Mouse (Mus musculus) hindbrain, embryonic 14.5 days (tissue): ENCODE measurements around the gene Vezt. TPM values are rescaled to one million over a fixed set of nuclear protein-coding genes. Genes with fewer than 3 reads are reported as not detected.
A peak's percentile ranks its signal among the peaks of the same experiment; 100 is the strongest.

Experiments
- ATAC-seq: fragments of 200-750 bp; cut with Nextera tagmentation; 2 replicates; pipeline ENCODE4 v1.8.0; 2017; ENCODE audit warnings: moderate number of reproducible peaks, mild to moderate bottlenecking, moderate TSS enrichment, moderate library complexity; ENCODE audit not compliant: low FRiP score
- DNase-seq: peaks from one replicate; pipeline ENCODE4 v3.0.0-alpha.2; 2015; ENCODE audit warnings: low spot score
- H3K27ac ChIP-seq: fragments of 300-500 bp; sonication (generic); 2 replicates; pipeline ENCODE4 v1.5.1; 2014; ENCODE audit warnings: mild to moderate bottlenecking, moderate library complexity
- H3K27me3 ChIP-seq: fragments of 300-500 bp; sonication (generic); 2 replicates; pipeline ENCODE4 v1.6.1; 2014; ENCODE audit warnings: mild to moderate bottlenecking, low read length, mixed read lengths; ENCODE audit not compliant: control insufficient read depth, insufficient read depth
- H3K36me3 ChIP-seq: fragments of 300-500 bp; sonication (generic); replicated peaks from 2 replicates; pipeline ENCODE4 v1.6.1; 2014; ENCODE audit not compliant: control insufficient read depth, insufficient read depth
- H3K4me1 ChIP-seq: fragments of 300-500 bp; sonication (generic); replicated peaks from 2 replicates; pipeline ENCODE4 v1.6.1; 2014; ENCODE audit warnings: antibody characterized with exemption, low read length, mixed read lengths; ENCODE audit not compliant: control insufficient read depth, insufficient read depth
- H3K4me2 ChIP-seq: fragments of 300-500 bp; sonication (generic); replicated peaks from 2 replicates; pipeline ENCODE4 v1.6.1; 2014; ENCODE audit warnings: mild to moderate bottlenecking, moderate library complexity
- H3K4me3 ChIP-seq: fragments of 300-500 bp; sonication (generic); replicated peaks from 2 replicates; pipeline ENCODE4 v1.5.1; 2014; ENCODE audit warnings: mild to moderate bottlenecking, low read length
- H3K9ac ChIP-seq: fragments of 300-500 bp; sonication (generic); 2 replicates; pipeline ENCODE4 v1.6.1; 2014
- H3K9me3 ChIP-seq: fragments of 300-500 bp; sonication (generic); 2 replicates; pipeline ENCODE4 v1.6.1; 2016; ENCODE audit warnings: low read length; ENCODE audit not compliant: control insufficient read depth
- WGBS: fragments of 180-500 bp; shearing (Covaris S2); extraction: QIAGEN DNeasy Blood & Tissue Kit; methylation state at CpG from one replicate; pipeline ENCODE4 v1.1.7; 2014; 5-methylcytosine and 5-hydroxymethylcytosine counted together
- microRNA counts: library from miRNA; unstranded; fragments of <30 nt; microRNA quantifications from one replicate; lab custom pipeline; 2016
- microRNA-seq: library from miRNA; unstranded; fragments of <30 nt; microRNA quantifications from one replicate; pipeline ENCODE4, GENCODE M21; 2016
- polyA plus RNA-seq: library from polyadenylated mRNA; unstranded; fragments of >200 nt; fragmentation: Nextera tagmentation; extraction: Ambion mirVana; gene quantifications from 2 replicates; pipeline ENCODE4 v1.2.1, GENCODE M21; 2014

The Vezt gene
- polyA plus RNA-seq, 1 experiment from 2014 or later = 56.5 TPM

DNA sequence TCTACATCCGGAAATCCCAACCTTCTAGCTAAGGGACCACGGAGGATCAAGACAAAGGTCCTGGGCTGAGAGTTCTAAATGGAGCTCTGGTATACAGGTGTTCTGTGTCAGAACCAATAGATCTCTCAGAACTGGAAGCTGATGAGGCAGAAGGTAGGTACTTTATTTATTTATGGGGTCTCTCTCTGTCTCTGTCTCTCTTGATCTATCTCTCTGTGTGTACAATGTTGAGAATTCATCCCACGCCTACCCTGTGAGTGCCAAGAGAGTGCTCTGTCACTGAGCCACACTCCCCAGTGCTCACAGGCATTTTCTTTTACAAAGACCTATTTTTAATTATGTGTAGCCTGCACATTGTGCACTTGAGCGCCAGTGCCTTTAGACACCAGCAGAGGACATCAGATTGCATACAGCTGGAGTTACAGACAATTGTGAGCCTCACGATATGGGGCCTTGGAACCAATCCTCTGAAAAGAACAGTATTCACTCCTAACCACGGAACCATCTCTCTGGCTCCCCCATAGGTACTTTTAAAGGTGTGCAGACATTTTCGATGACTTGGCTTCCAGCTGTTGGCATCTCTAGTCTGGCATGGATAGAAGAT lies 138.5 kb downstream of the Vezt start, which contains the start of gene Metap2:
Gene Metap2, minus strand, starts transcription at position 51 of the 604 bp plus-strand sequence.
- no peak for ATAC-seq

GRCm38 (mm10) chr10:93892551-93892950 lies 143.1 kb downstream of the Vezt start:
- Histone ChIP-seq H3K27ac (no peak overlapping the region), H3K9me3 (no peaks in the 10 kb centered on the region), H3K4me2 (no peak overlapping the region), H3K4me3 (no peak overlapping the region), H3K4me1 (peaks cover 9% of the 10 kb centered on the region), H3K27me3 (no peaks in the 10 kb centered on the region), H3K9ac (no peak overlapping the region), H3K36me3 (no peaks in the 10 kb centered on the region)
- no peak for ATAC-seq
- no peak for DNase-seq
- 97% methylated on average over 4 of the region's 4 CpGs for WGBS

More for the DNA sequence above, 138.5 kb downstream of the Vezt start, which contains the start of gene Metap2:
- no peak for DNase-seq
- Histone ChIP-seq H3K4me3 (no peak within 1 kb of the TSS), H3K9ac (no peak within 1 kb of the TSS), H3K27me3 (no peaks in the 10 kb centered on the region), H3K36me3 (no peaks in the 10 kb centered on the region), H3K27ac (no peak within 1 kb of the TSS), H3K4me2 (no peak within 1 kb of the TSS), H3K4me1 (no peaks in the 10 kb centered on the region), H3K9me3 (no peaks in the 10 kb centered on the region)
- 71% methylated on average over 7 of the region's 7 CpGs for WGBS

- no peak overlapping the region for H3K4me3 ChIP-seq
- no peak for DNase-seq
- 97% methylated on average over 1 of the region's 1 CpGs for WGBS
- peaks cover 10% of the 10 kb centered on the region for H3K4me1 ChIP-seq
- H3K4me2 ChIP-seq = no peak overlapping the region
- H3K27me3 ChIP-seq = no peaks in the 10 kb centered on the region
- no peak overlapping the region for H3K27ac ChIP-seq
- peaks cover 9% of the 10 kb centered on the region for H3K36me3 ChIP-seq
- no peak for ATAC-seq
- H3K9ac ChIP-seq = no peak overlapping the region
- H3K9me3 ChIP-seq = no peaks in the 10 kb centered on the region
These were observed 144.6 kb downstream of the Vezt start for GRCm38 (mm10) chr10:93891031-93891430.

DNA sequence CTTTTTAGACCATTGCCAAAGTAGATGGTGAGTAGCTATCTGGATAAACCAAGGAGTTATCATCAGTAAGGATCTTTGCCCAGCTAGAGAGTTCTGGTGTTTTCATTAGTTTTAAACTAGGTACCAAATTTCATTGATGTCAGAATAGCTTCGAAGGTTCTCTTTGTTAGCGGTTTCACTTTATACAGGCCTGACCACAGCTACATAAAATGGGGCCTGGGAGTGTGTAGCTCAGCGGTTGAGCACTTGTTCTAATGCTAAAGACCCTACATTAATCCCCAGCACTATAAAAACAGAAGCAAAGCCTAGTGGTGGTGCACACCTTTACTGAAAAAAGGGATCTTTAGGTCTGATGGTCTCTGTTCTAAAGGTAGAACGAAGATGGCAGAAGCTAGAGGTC lies 145.1 kb downstream of the Vezt start:
- WGBS = 70% methylated on average over 4 of the region's 4 CpGs
- Histone ChIP-seq H3K4me3 (peak overlapping the region; percentile 89; the same call in 1 of the 2 replicates), H3K27me3 (no peaks in the 10 kb centered on the region), H3K4me1 (peaks cover 10% of the 10 kb centered on the region), H3K36me3 (peaks cover 14% of the 10 kb centered on the region), H3K9ac (peak overlapping the region; percentile 94; the same call in 1 of the 2 replicates), H3K27ac (no peak overlapping the region), H3K9me3 (no peaks in the 10 kb centered on the region), H3K4me2 (peak overlapping the region; percentile 86)
- DNase-seq (no peak), ATAC-seq (no peak)

- Histone ChIP-seq H3K9ac (peak overlapping the region; percentile 94), H3K4me2 (peak overlapping the region; percentile 86), H3K4me3 (peak overlapping the region; percentile 89), H3K9me3 (no peaks in the 10 kb centered on the region), H3K4me1 (peaks cover 10% of the 10 kb centered on the region), H3K27ac (peak overlapping the region; percentile 94), H3K27me3 (no peaks in the 10 kb centered on the region), H3K36me3 (peaks cover 20% of the 10 kb centered on the region)
- DNase-seq = no peak
- WGBS = under 1% methylated on average over 22 of the region's 22 CpGs
- no peak; the same call in 1 of the 2 replicates for ATAC-seq
These were observed 145.6 kb downstream of the Vezt start for GRCm38 (mm10) chr10:93889976-93890375.

GRCm38 (mm10) chr10:93889579-93889950 lies 146.1 kb downstream of the Vezt start:
- peak overlapping the region; percentile 89 for H3K4me3 ChIP-seq
- peak overlapping the region; percentile 94 for H3K9ac ChIP-seq
- peak; percentile 99 for ATAC-seq
- no peaks in the 10 kb centered on the region for H3K27me3 ChIP-seq
- 2% methylated on average over 18 of the region's 30 CpGs for WGBS
- H3K9me3 ChIP-seq = no peaks in the 10 kb centered on the region
- peak overlapping the region; percentile 94 for H3K27ac ChIP-seq
- DNase-seq = peak; percentile 88
- peaks cover 10% of the 10 kb centered on the region for H3K4me1 ChIP-seq
- H3K36me3 ChIP-seq = peaks cover 24% of the 10 kb centered on the region
- peak overlapping the region; percentile 86 for H3K4me2 ChIP-seq

MicroRNA genes within 50 kb of the gene (microRNA counts, 519-probe panel; counts per million panel counts)
- microRNA mmu-miR-331-3p (lab: Ali Mortazavi, UCI) = 5,400 counts per million, percentile 65 among the panel's probes with 10 or more counts
- microRNA mmu-miR-331-5p (lab: Ali Mortazavi, UCI) = not detected

Small RNA genes within 50 kb of the gene (microRNA-seq; reads per million reads assigned to microRNA genes)
- gene Mir331 = 172 reads per million, percentile 57 among the genes with 10 or more reads in this experiment

Other genes with a start within 250 kb of the Vezt start
- 0.17 and 0.34 TPM in 2 replicates for gene Usp44, start 204.3 kb downstream of the Vezt start, polyA plus RNA-seq
- 153 and 161 TPM in 2 replicates for gene Metap2, start 138.7 kb downstream of the Vezt start, polyA plus RNA-seq
- gene Fgd6, start 184 bp upstream of the Vezt start, polyA plus RNA-seq = 3.2 and 3.6 TPM in 2 replicates
- 7.0 and 8.0 TPM in 2 replicates for gene Nr2c1, start 112.2 kb upstream of the Vezt start, polyA plus RNA-seq
- gene Ndufa12, start 162.9 kb upstream of the Vezt start, polyA plus RNA-seq = 424 and 441 TPM in 2 replicates